Mouse (Mus musculus) cerebellum, adult 2 months (tissue): ENCODE data around the gene Tacstd2.
"Not testable (repeated sequence)": the region's sequence is repeated elsewhere in the genome, so short reads cannot be mapped to it uniquely, and the experiment has no call there.

Experiments
- CTCF ChIP-seq: fragments of 200-500 bp; IDR thresholded peaks from 2 replicates; pipeline ENCODE4 v1.5.1; 2011; ENCODE audit warnings: low read depth, mild to moderate bottlenecking, control low read depth, low read length, moderate library complexity, borderline replicate concordance; ENCODE audit not compliant: insufficient read depth
- POLR2A ChIP-seq: fragments of 200-500 bp; IDR thresholded peaks from 2 replicates; pipeline ENCODE4 v1.6.1; 2011; ENCODE audit warnings: low read length, control low read depth, borderline replicate concordance; ENCODE audit not compliant: insufficient read depth

DNA sequence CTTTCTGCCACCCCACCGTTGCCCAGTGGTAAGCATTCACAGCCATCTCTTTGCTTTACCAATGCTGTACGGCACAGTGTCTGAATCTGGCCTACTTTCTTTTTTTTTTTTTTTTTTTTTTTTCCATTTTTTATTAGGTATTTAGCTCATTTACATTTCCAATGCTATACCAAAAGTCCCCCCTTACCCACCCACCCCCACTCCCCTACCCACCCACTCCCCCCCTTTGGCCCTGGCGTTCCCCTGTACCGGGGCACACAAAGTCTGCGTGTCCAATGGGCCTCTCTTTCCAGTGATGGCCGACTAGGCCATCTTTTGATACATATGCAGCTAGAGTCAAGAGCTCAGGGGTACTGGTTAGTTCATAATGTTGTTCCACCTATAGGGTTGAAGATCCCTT, 33.7 kb downstream of the Tacstd2 start:
- not testable (repeated sequence) for TF ChIP-seq CTCF, POLR2A
